Mouse (Mus musculus) adrenal gland, adult 18-20 months (tissue): ENCODE measurements around the gene Crybb1. TPM values are rescaled to one million over a fixed set of nuclear protein-coding genes. Genes with fewer than 3 reads are reported as not detected.

ENCODE experiments used
- DNase-seq, 2 experiments: peaks; one replicate each; pipeline ENCODE4 v3.0.0; 2021 to 2022; ENCODE audit warnings: low spot score in 2 of 2
- total RNA-seq, 2 experiments: library from RNA; stranded (reverse); gene quantifications; 1 replicate in 1 of 2; 2 replicates in 1 of 2; pipeline ENCODE4 v1.2.3; 2021

Crybb1 gene
- total RNA-seq, 2 experiments from 2014 or later: 3.2 to 3.3 TPM

DNA sequence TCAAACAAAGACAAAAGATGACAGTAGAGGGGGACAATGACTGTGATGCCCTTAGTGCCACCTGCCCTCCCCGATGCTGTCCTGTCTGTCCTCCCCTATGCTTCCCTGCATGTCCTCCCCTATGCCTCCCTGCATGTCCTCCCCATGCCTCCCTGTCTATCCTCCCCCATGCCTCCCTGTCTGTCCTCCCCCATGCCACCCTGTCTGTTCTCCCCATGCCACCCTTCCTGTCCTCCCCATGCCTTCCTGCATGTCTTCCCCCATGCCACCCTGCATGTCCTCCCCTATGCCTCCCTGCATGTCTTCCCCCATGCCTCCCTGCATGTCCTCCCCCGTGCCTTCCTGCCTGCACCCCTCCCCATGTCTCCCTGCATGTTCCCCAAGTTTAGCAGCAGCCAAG, 44.5 kb downstream of the Crybb1 start:
- DNase-seq: no peak

DNA sequence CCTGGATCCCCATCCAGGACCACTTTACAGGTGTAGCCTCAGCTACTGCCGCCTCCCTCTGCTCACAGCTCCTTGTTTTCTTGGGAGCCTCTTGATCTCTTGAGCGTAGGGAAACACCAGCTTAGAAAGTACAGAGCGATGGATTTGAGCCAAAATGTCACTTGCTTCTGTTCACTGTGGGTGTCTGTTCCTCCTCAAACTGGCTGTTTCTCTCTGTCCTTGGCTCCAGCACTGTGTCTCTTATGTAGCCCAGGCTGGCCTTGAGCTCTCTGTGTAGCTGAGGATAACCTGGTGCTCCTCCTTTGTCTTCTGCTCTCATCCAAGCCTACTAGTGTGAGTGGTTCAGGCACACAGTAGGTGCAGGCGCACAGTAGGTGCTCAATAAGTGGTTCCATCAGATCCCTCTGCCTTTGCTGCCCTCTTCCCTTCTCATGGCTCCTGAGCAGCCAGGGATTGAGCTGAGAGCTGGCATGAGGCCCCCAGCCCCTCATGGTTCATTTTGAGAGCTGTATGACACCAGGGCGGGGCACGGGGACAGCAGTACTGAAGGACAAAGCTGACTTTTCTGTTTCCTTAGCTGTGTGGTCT, 45.2 kb downstream of the Crybb1 start:
- no peak for DNase-seq

DNA sequence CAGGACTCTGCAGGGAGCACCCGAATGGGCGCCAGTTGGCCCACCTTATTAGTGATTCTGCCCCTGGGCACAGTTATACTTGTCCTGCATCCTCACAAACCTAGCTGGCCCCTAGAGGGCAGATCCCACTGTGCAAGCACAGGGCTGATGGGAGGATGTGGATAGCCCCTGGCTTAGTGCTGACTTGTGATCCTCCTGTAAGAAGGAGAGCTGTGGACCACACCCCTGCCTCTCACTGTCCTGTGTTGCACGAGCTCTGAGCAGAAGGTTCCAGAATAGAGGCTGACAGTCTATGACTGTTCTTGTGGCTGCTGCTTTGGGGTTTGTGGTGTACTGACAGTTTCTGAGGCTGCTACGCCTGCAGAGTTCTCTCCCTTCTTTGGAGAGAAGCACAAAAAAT, 46.1 kb downstream of the Crybb1 start:
- DNase-seq: no peak

DNA sequence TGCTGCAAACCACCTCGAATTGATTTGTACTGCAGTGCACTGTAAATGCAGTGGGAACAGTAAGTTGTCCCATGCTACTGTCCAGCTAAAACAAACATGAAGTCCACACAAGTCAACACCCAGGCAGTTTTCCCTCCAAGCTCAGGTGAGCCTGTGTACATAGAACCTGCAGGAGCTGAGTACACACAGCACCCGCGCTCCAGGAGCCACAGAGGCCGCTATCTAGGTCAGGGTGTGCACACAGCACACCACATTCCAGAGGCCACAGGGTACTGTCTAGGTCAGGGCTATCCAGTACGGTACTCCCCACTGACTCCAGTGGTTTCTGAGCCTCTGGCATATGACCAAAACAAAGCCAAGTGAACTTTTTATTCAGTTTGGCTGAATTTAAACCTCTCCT, 46.7 kb downstream of the Crybb1 start:
- no peak for DNase-seq

DNA sequence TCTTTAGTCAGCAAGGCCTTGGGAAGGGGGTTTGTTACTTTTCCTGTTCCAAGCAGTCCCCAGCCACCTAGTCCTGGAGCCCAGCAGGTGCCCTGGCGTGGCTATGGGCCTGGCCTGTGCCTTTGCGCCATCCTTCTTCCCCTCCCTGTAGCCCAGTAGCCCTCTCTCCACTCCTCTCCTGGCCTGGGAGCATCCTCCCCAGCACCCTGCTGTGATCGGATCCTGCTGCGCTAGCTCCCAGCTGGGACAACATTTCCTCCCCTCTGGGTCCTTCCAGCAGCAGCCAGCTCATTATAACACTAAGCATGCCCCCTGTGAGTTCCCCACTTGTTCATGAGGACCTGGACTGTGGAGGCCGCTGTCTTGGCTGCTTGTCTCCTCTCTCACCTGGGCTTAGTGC, 50.2 kb downstream of the Crybb1 start:
- DNase-seq: no peak

DNA sequence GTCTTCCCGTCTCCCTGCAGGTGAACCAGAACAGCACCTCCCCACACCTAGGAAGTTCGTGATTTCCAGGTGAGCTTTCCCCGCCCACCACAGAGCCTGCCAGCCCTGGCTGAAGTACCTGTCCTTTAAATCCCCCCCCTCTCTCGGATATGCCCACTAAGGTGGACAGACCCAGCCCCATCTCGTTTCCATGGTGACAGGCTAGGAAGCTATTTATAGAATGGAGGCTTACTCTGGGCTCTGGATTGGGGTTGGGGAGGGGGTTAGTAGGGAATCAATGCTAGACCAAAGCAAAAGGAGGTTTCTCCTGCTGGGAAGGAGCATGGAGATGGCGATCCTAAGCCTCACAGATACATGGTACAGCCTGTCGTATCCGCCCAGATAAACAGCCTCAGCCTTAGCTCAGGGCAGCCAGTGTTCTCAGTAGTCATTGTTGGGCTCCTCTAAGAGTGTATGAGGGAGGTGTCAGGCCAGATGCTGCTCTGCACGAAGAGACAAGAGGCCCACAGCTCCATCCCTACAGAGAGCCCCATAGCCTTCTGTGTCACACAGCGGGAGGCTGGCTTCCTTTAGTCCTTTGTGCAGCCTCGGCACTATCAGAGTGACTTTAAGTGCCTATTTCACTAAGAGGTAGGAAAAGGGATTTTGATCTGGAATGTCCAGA, 57.7 kb downstream of the Crybb1 start:
- no peak for DNase-seq

DNA sequence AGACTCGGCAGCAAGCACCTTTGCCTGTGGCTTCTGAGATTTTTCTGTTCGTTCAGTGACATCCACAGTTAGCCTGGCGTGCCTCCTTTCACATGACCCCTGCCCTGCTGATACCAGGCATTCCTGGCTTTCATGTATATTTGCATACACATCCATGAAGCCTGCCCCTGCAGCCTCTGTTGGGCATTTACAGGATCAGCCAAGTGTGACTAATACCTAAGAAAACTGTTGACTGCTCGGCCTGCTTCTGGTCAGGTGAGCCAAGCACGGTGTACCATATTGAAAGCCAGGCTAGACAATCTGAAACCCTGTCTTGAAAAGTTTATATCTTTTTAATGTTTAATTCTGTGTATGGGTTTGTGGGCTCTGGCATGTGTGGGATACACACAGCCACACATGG, 60.9 kb downstream of the Crybb1 start:
- DNase-seq: no peak

DNA sequence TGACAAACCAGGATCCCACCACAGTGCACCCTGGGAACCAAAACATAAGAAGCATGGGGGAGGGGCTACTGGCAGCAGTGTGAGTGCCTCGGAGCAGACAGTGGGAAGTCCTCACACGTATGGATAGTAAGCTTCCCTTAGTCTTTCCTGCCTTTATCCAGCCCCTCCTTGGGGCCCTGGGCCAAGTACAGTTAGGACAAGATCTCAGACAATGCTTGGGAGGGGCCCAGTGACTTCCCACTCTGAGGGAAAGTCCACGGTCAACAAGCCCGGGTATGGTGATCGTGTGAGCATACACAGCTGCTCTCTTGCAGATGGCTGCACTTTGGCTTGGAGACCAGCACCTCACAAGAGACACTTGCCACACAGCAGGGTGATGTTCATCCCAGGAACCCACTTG, 61.7 kb downstream of the Crybb1 start:
- no peak for DNase-seq

Other genes with a start within 250 kb of the Crybb1 start
- gene Cryba4, start 3.3 kb upstream of the Crybb1 start, total RNA-seq: 100 to 1,000 TPM in 1 of 2 experiments, 10 to 100 TPM in 1; 95.8 to 126 TPM
- 100 to 1,000 TPM; 208 to 233 TPM for gene Tpst2, start 20.9 kb downstream of the Crybb1 start, total RNA-seq
- gene Tfip11, start 70.5 kb downstream of the Crybb1 start, total RNA-seq: 10 to 100 TPM; 38.6 to 41.8 TPM
- gene Srrd, start 87.2 kb downstream of the Crybb1 start, total RNA-seq: 10 to 100 TPM; 60.5 to 65.1 TPM
- gene Hps4, start 87.3 kb downstream of the Crybb1 start, total RNA-seq: 10 to 100 TPM; 54.1 to 60.5 TPM
- gene Gm6583, start 100.2 kb downstream of the Crybb1 start, total RNA-seq: not detected
- gene Asphd2, start 139.1 kb downstream of the Crybb1 start, total RNA-seq: 1 to 10 TPM; 3.4 to 4.3 TPM
- not detected for gene Gm6588, start 193.6 kb downstream of the Crybb1 start, total RNA-seq